Mouse (Mus musculus): ENCODE measurements around the gene Prr36. TPM values are rescaled to one million over a fixed set of nuclear protein-coding genes. Genes with fewer than 3 reads are reported as not detected.

Prr36 gene
- polyA plus RNA-seq, 1 experiment from 2014 or later: 39.2 TPM

DNA sequence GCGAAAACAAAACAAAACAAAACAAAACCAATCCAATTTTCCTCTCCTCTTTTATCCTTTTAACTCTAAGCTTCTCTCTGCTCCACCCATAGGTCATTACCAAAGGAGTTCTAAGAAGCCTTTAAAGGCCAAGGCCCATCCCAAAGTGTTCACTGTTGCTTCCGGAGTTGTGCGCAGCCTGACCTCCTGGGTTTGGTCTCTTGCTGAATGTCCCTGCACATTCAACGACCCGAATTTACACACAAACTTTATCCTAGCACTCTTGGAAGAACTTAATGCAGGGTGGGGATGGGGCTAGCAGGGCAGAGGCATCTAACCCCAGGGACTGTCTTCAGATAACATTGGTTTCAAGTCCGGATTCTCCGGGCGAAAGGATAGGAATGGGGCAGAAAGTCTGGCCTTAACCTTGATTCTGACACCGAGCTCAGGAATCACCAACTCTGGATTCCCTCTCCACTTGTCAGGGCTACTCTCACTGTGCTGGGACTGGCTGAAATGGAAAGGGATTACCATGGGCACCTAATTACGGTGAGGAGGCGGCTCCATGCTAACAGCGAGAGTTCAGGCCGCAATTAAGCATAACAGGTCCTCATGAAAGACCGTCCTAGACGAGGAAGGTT, 20.7 kb upstream of the Prr36 start:
- peaks cover 19% of the 10 kb centered on the region for H3K36me3 ChIP-seq
- H3K4me3 ChIP-seq: peak overlapping the region; percentile 81
- no peaks in the 10 kb centered on the region for H3K9me3 ChIP-seq (replicated peaks)
- H3K4me1 ChIP-seq: peaks cover 25% of the 10 kb centered on the region
- H3K4me2 ChIP-seq (replicated peaks): peak overlapping the region; percentile 72
- WGBS: 20% methylated on average over 15 of the region's 15 CpGs
- H3K27me3 ChIP-seq: 0 out of 2 replicates have a peak, but pooled peaks cover 4% of the 10 kb centered on the region
- peak; percentile 6 for ATAC-seq (ENCODE audit: low FRiP score)
- H3K9ac ChIP-seq: peak overlapping the region; percentile 73
- H3K27ac ChIP-seq: peak overlapping the region; percentile 89

DNA sequence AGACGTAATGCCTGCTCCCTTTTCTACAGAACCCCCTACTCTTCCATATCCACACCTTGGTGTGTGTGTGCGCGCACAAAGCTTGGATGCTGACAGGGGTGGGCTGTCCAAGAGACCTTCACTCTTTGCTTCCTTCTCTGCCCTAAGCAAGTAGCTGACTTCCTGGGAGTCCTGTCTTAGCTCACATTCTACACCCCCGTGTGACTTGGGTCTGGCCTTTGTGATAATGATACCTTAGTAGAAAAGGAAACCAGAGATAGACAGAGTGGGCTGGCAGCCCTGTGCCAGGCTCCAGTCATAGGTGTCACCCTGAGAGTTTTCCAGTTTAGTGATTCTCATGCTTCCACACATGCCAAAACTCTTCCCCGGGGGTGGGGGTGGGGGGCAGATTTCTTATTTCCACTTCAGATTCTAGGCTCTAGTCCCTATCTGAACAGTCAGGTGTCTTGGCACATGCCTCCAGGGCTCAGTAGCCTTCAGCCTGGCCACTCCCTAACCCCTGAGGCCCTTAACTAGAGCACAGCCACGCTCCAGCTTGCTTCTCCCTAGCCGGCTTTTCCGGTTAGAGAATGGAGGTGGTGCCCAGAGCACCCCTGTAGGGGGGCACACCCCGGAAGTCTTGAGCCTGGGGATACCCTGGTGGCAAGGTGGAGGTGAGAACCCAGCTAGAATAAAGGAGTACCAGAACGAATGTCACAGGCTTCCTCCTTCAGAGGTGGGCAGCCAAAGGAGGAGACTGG, 13.5 kb upstream of the Prr36 start:
- WGBS: 63% methylated on average over 10 of the region's 10 CpGs
- no peak for ATAC-seq (ENCODE audit: low FRiP score)
- Histone ChIP-seq H3K9me3 (replicated peaks) (no peaks in the 10 kb centered on the region), H3K36me3 (no peaks in the 10 kb centered on the region), H3K27ac (no peak overlapping the region), H3K4me3 (no peak overlapping the region), H3K4me2 (replicated peaks) (no peak overlapping the region), H3K4me1 (peaks cover 6% of the 10 kb centered on the region), H3K9ac (no peak overlapping the region), H3K27me3 (peaks cover 29% of the 10 kb centered on the region)

- Histone ChIP-seq H3K4me2 (replicated peaks) (no peak overlapping the region), H3K27me3 (peaks cover 32% of the 10 kb centered on the region), H3K36me3 (no peaks in the 10 kb centered on the region), H3K4me1 (peaks cover 6% of the 10 kb centered on the region), H3K9ac (no peak overlapping the region), H3K27ac (no peak overlapping the region), H3K4me3 (no peak overlapping the region), H3K9me3 (replicated peaks) (no peaks in the 10 kb centered on the region)
- no peak for ATAC-seq (ENCODE audit: low FRiP score)
- 77% methylated on average over 5 of the region's 5 CpGs for WGBS
These were observed 12.5 kb upstream of the Prr36 start for GRCm38 (mm10) chr8:4229784-4230183.

GRCm38 (mm10) chr8:4227919-4228318, 10.7 kb upstream of the Prr36 start:
- H3K4me2 ChIP-seq (replicated peaks): no peak overlapping the region
- H3K4me1 ChIP-seq: peaks cover 6% of the 10 kb centered on the region
- ATAC-seq (ENCODE audit: low FRiP score): no peak
- H3K4me3 ChIP-seq: no peak overlapping the region
- H3K27me3 ChIP-seq: peaks cover 32% of the 10 kb centered on the region
- no peak overlapping the region for H3K27ac ChIP-seq
- H3K9ac ChIP-seq: no peak overlapping the region
- H3K9me3 ChIP-seq (replicated peaks): no peaks in the 10 kb centered on the region
- H3K36me3 ChIP-seq: no peaks in the 10 kb centered on the region
- WGBS: 88% methylated on average over 4 of the region's 4 CpGs

DNA sequence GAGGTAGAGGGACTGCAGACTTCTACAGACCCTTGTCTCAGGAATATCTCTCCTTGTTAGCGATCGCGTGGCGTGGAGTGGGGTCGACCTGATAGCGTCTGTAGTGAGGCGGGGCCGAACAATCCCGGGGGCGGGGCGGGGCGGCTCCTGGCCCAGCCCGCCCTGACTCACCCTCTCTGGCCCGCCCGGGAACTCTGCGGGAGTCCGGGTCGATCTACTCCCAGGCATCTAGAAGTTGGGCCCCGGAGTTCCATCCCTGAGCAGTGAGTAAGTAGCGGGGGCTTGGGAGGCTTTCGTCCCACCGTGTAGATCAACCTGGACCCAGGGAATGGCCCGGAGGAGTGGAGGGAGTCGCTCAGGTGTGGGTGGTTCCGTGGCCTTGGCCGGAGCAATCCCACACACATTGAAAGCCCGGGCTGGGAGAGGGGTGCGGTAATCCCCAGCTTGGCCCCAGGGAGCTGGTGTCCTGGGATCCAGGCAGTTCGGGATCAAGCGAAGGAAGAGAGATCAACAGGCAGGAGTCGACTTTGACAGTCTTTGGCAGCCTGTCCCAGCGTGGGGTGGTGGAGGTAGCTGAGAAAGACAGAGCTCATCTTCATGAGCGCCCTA, 9.6 kb upstream of the Prr36 start, which contains the start of gene Lrrc8e:
Lrrc8e (plus strand) TSS at position 89 of the 609 bp plus-strand sequence.
- no peak for ATAC-seq (ENCODE audit: low FRiP score)
- Histone ChIP-seq H3K4me3 (peak within 1 kb of the TSS; percentile 15), H3K4me1 (peaks cover 6% of the 10 kb centered on the region), H3K27me3 (peaks cover 32% of the 10 kb centered on the region), H3K4me2 (replicated peaks) (peak within 1 kb of the TSS; percentile 42), H3K9ac (no peak within 1 kb of the TSS), H3K9me3 (replicated peaks) (no peaks in the 10 kb centered on the region), H3K36me3 (no peaks in the 10 kb centered on the region), H3K27ac (no peak within 1 kb of the TSS)
- WGBS: 4% methylated on average over 32 of the region's 33 CpGs

- H3K4me1 ChIP-seq: peaks cover 6% of the 10 kb centered on the region
- H3K4me2 ChIP-seq (replicated peaks): peak overlapping the region; percentile 42
- H3K36me3 ChIP-seq: no peaks in the 10 kb centered on the region
- H3K27me3 ChIP-seq: peaks cover 32% of the 10 kb centered on the region
- H3K9ac ChIP-seq: no peak overlapping the region
- no peak for ATAC-seq (ENCODE audit: low FRiP score)
- no peaks in the 10 kb centered on the region for H3K9me3 ChIP-seq (replicated peaks)
- H3K27ac ChIP-seq: no peak overlapping the region
- WGBS: 21% methylated on average over 4 of the region's 4 CpGs
- peak overlapping the region; percentile 15; the same call in 1 of the 2 replicates for H3K4me3 ChIP-seq
These were observed 9.1 kb upstream of the Prr36 start for GRCm38 (mm10) chr8:4226323-4226722.

GRCm38 (mm10) chr8:4222059-4222458, 4.8 kb upstream of the Prr36 start:
- H3K27ac ChIP-seq: no peak overlapping the region
- no peak overlapping the region for H3K9ac ChIP-seq
- H3K36me3 ChIP-seq: no peaks in the 10 kb centered on the region
- peaks cover 9% of the 10 kb centered on the region for H3K4me1 ChIP-seq
- H3K4me3 ChIP-seq: no peak overlapping the region
- no peak for ATAC-seq (ENCODE audit: low FRiP score)
- no peaks in the 10 kb centered on the region for H3K9me3 ChIP-seq (replicated peaks)
- no peak overlapping the region for H3K4me2 ChIP-seq (replicated peaks)
- peaks cover 18% of the 10 kb centered on the region for H3K27me3 ChIP-seq

DNA sequence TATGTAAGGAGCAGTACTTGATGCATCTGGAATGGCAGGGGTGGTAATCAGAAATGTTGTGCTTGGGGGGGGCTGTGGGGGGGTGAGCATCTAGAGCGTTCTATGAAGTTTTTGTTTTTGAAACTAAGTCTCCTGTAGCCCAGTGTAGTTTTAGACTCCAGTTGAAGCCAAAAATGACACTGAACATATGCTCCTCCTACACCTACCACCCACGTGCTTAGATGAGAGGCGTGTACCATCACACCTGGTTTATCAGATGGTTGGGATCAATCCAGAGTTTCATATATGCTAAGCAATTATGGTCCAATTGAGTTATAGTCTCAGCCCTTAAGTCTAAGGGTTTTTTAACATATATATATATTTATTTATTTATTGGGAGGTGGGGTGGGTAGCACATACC, 2.4 kb upstream of the Prr36 start:
- H3K4me3 ChIP-seq: no peak overlapping the region

DNA sequence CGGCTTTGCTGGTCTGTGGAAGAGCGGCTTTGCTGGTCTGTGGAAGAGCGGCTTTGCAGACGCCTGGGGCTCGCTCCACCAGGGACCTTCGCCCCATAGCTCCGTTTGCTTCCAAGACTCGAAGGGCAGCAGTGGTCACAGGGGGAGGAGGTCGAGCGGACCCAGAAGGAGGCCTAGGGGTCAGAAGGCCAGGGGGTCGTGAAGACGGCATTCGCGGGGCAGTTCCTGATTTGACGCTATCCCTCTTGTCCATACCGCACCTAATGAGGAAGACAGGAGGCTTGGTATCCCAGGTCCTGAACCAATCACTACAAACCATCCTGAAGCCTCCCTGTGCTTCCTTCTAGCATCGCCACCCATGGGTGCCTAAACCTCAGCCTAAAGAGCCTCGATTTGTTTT, 963 bp downstream of the Prr36 start:
- peaks cover 10% of the 10 kb centered on the region for H3K27me3 ChIP-seq
- 4% methylated on average over 18 of the region's 18 CpGs for WGBS
- peaks cover 9% of the 10 kb centered on the region for H3K36me3 ChIP-seq
- H3K9ac ChIP-seq: peak overlapping the region; percentile 79
- no peaks in the 10 kb centered on the region for H3K9me3 ChIP-seq (replicated peaks)
- H3K27ac ChIP-seq: peak overlapping the region; percentile 94
- H3K4me1 ChIP-seq: peaks cover 39% of the 10 kb centered on the region
- peak overlapping the region; percentile 89 for H3K4me2 ChIP-seq (replicated peaks)
- peak overlapping the region; percentile 65 for H3K4me3 ChIP-seq
- ATAC-seq (ENCODE audit: low FRiP score): peak; percentile 3

More for the DNA sequence above, 2.4 kb upstream of the Prr36 start:
- no peak overlapping the region for H3K27ac ChIP-seq
- WGBS: 87% methylated on average over 3 of the region's 3 CpGs
- no peak overlapping the region for H3K4me2 ChIP-seq (replicated peaks)
- peaks cover 4% of the 10 kb centered on the region for H3K27me3 ChIP-seq
- H3K4me1 ChIP-seq: peaks cover 18% of the 10 kb centered on the region
- no peak overlapping the region for H3K9ac ChIP-seq
- H3K9me3 ChIP-seq (replicated peaks): no peaks in the 10 kb centered on the region
- no peak for ATAC-seq (ENCODE audit: low FRiP score)
- peaks cover 3% of the 10 kb centered on the region; the same call in 1 of the 2 replicates for H3K36me3 ChIP-seq

DNA sequence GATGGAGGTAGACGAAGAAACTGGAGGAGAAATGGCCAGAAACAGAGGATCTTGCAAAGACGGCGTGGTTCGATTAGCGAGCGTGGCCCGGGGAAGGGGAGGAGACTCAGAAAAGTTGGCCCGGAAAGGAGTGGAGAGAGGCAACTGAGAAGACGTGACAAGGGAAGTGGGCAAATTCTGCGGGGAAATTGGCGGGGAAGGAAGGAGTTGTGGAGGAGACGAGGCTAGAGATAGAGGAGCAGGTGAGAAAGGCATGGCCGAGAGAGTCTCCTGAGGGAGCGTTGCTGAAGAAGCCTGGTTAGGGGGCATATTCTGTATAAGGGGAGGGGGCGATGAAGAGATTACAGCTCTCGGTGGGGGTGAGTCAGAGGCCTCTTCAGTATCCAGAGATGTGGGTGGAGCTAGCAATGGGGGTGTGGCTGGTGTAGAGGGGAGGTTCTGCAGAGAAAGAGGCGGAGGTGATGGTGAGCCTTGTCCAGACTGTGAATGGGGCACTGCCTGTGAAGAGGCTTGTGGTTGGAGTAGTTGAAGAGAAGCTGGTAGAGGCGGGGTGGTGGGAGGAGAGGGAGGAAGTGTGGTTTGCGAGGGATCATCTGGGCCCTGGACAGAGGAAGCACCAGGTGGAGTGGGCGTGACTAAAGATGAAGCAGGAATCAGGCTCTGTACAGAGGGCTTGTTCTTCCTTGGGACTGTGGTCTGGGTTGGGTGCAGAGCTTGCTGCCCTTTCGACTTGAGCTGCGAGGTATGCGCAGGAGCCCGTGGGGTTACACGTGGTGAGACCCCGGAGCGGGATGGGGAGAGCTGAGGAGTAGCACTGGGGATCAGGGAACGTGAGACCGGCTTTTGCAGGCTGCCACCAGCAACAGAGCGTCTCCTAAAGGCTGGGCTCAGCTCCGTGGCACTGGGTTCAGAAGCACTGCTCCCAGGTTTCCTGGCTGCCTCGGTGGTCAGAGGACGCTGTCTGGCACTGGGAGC, 3.0 kb downstream of the Prr36 start:
- Histone ChIP-seq H3K9ac (peak overlapping the region; percentile 61), H3K4me1 (peaks cover 43% of the 10 kb centered on the region), H3K9me3 (replicated peaks) (no peaks in the 10 kb centered on the region), H3K4me2 (replicated peaks) (peak overlapping the region; percentile 89), H3K27ac (0 out of 2 replicates have a peak overlapping the region, but pooled peaks have one; percentile 40), H3K36me3 (peaks cover 27% of the 10 kb centered on the region), H3K4me3 (peak overlapping the region; percentile 44), H3K27me3 (peaks cover 10% of the 10 kb centered on the region)
- peak; percentile 1; the same call in 1 of the 2 replicates for ATAC-seq (ENCODE audit: low FRiP score)
- 12% methylated on average over 33 of the region's 33 CpGs for WGBS

DNA sequence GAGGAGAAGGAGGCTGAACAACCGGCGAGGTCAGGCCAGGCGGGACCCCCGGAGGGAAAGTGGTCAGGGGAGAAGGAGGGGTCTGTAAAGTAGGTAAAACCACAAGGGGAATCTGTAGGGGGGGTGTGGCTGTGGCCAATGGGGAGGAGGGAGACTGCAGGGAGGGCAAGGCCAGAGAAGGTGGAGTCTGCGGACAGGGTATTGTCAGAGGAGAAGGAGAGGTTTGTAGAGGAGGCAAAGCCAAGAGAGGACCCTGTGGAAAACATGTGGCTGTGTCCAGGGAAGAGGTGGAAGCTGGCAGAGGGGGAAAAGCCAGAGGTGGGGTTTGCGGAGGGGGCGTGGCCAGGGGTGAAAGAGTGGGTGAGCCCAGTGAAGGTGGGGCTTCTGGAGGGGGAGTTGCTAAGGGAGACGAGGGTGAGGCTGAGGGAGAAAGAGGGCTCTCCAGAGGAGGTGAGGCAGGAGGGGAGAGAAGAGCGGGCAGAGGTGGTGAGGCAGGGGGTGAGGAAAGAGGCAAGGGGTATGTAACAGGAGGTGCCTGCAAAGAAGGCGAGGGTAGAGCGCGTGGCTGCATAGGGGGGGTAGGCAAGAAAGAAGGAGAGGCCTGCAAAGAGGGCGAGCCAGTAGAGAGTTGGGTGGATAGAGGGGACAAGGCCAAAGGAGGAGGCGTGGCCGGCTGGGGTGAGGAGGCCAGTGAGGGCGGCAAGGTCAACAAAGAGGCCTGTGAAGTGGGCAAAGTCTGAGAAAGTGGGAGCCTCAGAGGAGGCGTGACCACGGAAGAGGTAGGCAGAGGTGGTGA, 3.9 kb downstream of the Prr36 start:
- Histone ChIP-seq H3K4me3 (peak overlapping the region; percentile 44), H3K4me1 (peaks cover 43% of the 10 kb centered on the region), H3K9me3 (replicated peaks) (no peaks in the 10 kb centered on the region), H3K27ac (peak overlapping the region; percentile 40; the same call in 1 of the 2 replicates), H3K27me3 (peaks cover 10% of the 10 kb centered on the region), H3K36me3 (peaks cover 35% of the 10 kb centered on the region), H3K4me2 (replicated peaks) (peak overlapping the region; percentile 89), H3K9ac (peak overlapping the region; percentile 61)
- WGBS: 4% methylated on average over 18 of the region's 18 CpGs
- ATAC-seq (ENCODE audit: low FRiP score): 0 out of 2 replicates have a peak, but pooled peaks have one; percentile 5

All from hindbrain, embryonic 12.5 days (tissue).